Mouse (Mus musculus) ovary, postnatal 36 days (tissue): ENCODE results near the gene Prkag2.
A peak's percentile ranks its signal among the peaks of the same experiment; 100 is the strongest.

Experiments used
- DNase-seq: peaks from one replicate; pipeline ENCODE4 v3.0.0; 2022; ENCODE audit warnings: low spot score, mixed read lengths

The Prkag2 gene

DNA sequence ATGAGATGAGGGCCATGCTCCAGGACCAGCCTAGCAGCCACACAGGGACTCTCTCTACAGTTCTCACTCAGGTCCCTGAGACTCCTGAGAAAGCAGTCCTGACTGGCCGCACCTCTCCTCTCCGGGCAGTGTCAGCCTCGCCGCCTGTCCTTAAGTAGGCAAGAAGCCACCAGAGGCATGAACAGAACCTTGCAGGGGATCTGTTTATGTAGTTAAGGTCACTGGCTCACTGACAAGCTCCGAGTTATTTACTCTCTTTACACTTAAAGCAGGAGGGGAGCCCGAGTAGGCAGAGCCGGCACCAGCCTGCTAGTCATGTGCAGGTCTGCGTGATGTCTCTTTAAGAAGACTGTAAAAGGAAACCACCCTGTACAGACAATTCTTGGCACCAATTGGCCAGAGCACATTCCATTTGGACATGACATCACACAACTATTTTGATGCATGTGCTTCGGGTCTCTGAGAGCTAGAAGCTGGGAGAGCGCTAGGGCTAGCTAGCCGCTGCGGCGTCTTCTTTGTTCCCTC, 104.8 kb downstream of the Prkag2 start:
- peak; percentile 51 for DNase-seq

- DNase-seq = no peak
Observed at GRCm38 (mm10) chr5:24993190-24993589, 107.3 kb downstream of the Prkag2 start.

DNA sequence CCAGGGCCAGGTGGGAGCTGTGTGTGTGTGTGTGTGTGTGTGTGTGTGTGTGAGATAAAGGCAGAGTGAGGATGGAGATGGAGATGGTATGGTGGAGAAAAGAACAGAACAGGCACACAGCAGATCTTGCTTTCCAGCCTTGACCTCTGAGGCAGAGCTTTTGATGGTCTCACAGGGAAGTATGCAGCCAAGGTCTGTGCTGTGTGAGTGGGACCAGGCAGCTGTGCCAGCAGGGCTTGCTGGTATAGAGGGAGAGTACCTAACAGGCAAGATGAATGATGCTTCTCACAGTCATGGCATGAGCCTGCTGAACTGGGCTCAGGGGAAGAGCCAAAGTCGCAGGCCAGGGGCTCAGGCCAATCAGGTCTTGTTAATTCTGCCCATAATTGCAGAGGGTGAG, 108.9 kb downstream of the Prkag2 start:
- no peak for DNase-seq

- DNase-seq = no peak
Observed at GRCm38 (mm10) chr5:24990460-24990859, 110.0 kb downstream of the Prkag2 start.

GRCm38 (mm10) chr5:24989683-24990082, 110.8 kb downstream of the Prkag2 start:
- DNase-seq = no peak

GRCm38 (mm10) chr5:24986956-24987355, 113.5 kb downstream of the Prkag2 start:
- DNase-seq = no peak

DNA sequence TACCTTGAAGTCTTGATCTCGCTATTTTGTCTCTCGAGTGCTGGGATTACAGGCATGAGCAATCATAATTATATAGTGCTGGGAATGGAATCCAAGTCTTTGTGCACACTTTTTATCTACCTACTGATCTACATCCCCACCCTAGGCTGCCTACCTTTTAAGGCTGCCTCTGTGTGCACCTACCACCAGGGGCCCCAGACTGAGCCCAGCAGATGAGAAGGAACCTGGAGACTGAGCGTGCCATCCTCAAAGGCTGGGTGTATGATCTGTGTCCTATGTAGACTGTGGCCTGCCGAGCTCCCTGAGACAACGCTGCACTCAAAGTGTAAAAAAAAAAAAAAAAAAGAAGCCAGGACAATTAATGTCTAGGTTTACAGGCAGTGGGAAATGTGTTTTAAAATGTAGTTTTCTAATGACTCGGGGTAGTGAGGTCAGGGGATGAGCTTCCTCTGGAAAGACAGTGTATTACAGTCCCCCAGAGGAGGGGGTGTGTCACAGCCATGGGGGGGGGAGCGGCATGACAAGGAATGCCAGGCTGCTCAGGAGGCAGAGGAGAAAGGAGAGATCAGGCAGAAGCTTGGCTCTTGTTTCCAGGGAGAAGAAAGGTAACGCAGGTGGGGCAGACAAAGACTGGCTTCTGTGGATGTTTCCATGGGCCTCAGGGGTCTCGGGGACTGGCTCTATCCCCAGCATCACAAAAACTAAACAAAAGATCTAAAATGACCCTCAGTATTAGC, 114.1 kb downstream of the Prkag2 start:
- DNase-seq = no peak

DNA sequence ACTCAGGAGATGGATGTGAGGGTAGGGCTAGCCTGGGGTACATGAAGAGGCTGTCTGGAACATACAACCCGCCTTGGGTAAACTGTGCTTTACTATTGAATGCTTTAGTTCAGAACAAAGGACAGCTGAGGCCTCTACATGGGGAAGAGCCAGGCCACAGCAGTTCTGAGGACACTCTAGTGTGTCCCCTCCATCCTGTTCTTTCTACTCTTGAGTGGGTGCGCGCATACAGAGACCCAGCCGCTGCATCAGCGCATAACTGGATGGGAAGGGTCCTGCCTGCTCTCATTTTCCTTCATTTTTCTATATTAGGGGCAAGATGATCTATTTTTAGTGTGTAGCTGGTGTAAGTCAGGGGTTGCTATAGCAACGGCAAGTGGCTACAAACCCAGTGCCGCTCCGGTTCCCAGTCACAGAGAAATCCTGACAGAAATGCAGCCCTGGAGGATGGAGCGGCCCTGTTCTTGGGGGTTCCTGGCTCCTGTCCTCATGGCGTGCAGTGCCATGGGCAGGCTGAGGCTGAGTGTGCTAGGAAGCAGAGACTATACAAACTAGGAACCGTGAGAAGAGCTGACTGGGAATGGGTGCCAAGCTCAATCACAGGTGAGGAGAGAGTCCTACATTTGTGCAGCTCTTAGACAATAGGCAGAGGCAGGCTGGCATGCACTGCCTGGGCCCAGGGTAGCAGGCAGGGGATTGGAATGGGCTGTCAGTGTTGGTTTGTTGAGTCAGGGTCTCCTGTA, 114.8 kb downstream of the Prkag2 start:
- no peak for DNase-seq

- no peak for DNase-seq
Observed at GRCm38 (mm10) chr5:24984157-24984556, 116.3 kb downstream of the Prkag2 start.

DNA sequence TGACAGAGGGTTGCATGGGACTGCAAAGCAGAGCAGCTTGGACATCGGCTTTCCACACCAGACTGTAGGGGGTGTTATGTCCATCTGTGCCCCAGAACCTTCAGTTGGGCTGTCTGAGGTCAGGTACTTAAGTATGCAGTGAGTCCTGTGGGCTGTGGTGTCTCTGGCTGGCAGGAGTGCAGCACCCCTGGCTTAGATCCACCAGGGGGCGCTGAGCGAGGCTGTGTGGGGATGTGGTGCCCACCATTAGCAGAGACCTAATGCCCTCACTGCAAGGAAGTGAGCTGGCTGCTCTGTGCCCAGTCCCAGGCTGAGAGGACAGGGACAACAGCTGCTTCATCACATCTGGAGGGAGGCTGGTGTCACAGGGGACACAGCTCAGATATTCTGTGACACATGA, 116.9 kb downstream of the Prkag2 start:
- DNase-seq = peak; percentile 60

DNA sequence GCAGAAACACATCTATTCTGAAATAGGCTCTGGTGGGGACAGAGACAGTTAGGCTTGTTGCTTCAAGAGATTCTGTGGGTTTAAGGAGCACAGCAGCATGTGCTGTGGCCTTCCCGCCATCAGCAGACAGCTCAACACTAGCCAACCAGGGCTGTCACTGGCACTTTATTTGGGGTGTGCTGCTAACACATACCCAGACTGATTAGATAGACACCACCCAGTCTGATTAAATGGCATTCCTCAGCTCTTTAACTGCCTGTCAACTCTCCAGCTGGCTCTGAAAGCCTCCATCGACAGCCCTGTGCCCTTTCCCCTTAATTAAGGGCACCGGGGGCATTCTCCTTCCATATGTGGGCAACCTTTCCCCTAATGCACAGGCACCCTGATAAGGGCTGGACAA, 118.2 kb downstream of the Prkag2 start:
- DNase-seq = no peak

DNA sequence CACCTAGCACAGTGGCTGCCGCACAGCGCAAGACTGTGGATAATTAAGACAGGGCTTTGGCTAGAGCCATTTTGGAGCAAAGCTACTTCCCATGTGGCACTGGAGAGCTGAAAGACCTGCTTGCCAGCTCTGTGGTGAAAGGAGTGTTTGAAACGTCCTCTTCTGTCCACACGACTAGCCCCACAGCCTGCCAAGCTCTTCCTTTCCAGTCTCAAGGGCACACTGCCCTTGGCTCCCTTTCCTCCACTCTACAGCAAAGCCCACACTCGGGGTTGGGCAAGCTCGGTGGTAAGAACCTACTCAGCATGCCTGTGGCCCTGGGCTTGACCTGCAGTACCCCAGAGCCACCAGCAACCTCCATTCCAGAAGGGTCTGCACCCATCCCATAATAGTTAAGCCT, 118.7 kb downstream of the Prkag2 start:
- peak; percentile 70 for DNase-seq

- DNase-seq = no peak
Observed at GRCm38 (mm10) chr5:24979968-24980345, 120.5 kb downstream of the Prkag2 start.

DNA sequence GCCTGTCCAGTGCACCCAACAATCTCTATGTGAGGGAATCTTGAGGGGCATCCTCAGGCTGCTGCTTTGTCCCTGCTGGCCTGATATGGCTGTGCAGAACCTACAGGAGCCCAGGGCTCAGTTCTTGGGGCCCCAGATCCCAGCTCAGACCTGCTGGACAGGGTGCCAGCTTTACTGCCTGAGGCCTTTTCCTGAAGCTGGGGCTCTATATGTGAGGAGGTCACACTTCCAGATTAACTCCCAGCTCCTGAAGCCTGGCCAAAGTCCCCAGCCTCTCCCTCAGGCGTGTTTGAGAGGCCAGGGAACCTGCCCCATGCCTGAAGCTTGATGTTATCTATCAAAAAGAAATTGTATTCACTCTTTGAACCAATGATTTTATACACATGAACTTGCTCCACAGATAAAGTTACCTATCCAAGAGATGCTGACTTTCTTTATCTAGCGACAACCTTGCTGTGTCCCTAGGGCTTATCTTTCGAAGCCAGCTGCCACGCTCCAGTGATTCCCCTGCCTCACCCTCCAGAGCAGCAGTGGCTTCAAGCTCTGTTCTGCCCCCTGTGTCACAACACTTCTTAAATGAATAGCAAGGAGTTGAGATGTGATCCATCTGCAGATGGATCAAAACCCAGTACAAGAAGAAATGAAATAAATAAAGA, 121.0 kb downstream of the Prkag2 start:
- no peak for DNase-seq

GRCm38 (mm10) chr5:24976907-24977306, 123.5 kb downstream of the Prkag2 start:
- no peak for DNase-seq

- DNase-seq = peak; percentile 52
Observed at GRCm38 (mm10) chr5:24976236-24976635, 124.2 kb downstream of the Prkag2 start.

- no peak for DNase-seq
Observed at GRCm38 (mm10) chr5:24975100-24975499, 125.3 kb downstream of the Prkag2 start.

- DNase-seq = no peak
Observed at GRCm38 (mm10) chr5:24973672-24974225, 126.7 kb downstream of the Prkag2 start.

GRCm38 (mm10) chr5:24973228-24973627, 127.2 kb downstream of the Prkag2 start:
- DNase-seq = peak; percentile 56

- DNase-seq = no peak
Observed at GRCm38 (mm10) chr5:24970552-24971275, 129.7 kb downstream of the Prkag2 start.

DNA sequence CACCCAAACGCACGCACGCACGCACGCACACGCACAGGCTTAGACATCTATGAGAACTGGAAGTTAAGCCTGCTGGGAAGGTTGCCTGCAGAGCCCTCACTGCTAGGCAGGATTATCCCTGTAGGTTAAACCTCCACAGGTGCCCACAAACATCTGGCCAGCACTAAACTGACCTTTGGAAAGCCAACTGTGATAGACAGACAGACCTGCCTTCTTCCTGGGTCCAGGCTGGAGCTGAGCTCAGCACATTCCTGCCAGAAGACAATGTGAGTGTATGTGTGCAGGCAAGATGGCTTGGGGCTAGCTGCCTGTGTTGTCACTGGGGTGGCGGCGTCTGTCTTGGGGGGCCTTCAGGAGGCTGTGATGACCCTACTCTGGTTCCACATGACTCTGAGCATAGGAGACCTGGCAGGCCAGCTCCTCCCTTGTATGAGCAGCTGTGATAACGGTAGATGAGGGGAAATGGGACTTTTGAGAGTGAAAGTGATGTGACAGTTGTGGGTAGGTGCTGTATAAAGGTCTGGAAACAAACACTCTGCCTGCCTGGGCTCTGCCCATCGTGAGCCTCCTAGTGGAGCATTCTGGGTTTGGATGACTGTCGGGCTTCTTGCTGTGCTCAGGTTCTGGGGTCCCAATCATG, 131.1 kb downstream of the Prkag2 start:
- no peak for DNase-seq
